Mouse (Mus musculus): ENCODE results near the gene Zdhhc7. TPM values are rescaled to one million over a fixed set of nuclear protein-coding genes. Genes with fewer than 3 reads are reported as not detected.

Zdhhc7 gene
- polyA plus RNA-seq, 1 experiment from 2014 or later, result 19.5 TPM

DNA sequence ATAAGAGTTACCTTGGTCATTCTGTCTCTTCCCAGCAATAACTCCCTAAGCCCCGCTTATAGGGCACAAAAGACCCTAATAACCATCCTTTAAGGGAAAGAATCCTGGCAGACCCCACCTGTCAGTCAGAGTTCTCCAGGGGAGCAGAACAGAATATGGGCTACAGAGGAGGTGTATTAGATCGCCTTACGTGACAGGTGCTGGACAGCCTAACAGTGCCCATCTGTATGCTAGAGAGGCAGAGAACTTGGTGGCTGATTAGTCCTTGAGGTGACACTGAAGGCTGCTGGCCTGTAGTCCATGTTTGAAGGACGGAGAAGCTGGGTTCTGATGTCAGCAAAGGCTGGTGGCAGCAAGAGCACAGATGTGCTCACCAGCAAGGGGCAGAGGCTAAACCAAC, 9.7 kb upstream of the Zdhhc7 start:
- no peak for ATAC-seq
- no peak overlapping the region for H3K4me3 ChIP-seq (ENCODE audit: low read depth, low read length)
- WGBS, result 83% methylated on average over 4 of the region's 4 CpGs

GRCm38 (mm10) chr8:120109149-120109548, 7.9 kb upstream of the Zdhhc7 start:
- Histone ChIP-seq H3K9me3 (replicated peaks; ENCODE audit: control insufficient read depth, low read length) (no peaks in the 10 kb centered on the region), H3K4me2 (ENCODE audit: low read length) (no peak overlapping the region), H3K9ac (ENCODE audit: low read length) (no peak overlapping the region), H3K4me1 (ENCODE audit: control insufficient read depth, insufficient read depth, low read length) (peaks cover 6% of the 10 kb centered on the region), H3K27ac (ENCODE audit: low read depth, low read length) (no peak overlapping the region), H3K27me3 (replicated peaks; ENCODE audit: control insufficient read depth, insufficient read depth, low read length) (no peaks in the 10 kb centered on the region), H3K4me3 (ENCODE audit: low read depth, low read length) (no peak overlapping the region), H3K36me3 (ENCODE audit: control insufficient read depth, insufficient read depth, low read length) (0 out of 2 replicates have a peak, but pooled peaks cover 3% of the 10 kb centered on the region)
- WGBS, result 67% methylated on average over 3 of the region's 3 CpGs
- ATAC-seq (no peak), DNase-seq (ENCODE audit: low spot score) (no peak)

More for the DNA sequence above, 9.7 kb upstream of the Zdhhc7 start:
- no peak for DNase-seq (ENCODE audit: low spot score)
- Histone ChIP-seq H3K4me2 (ENCODE audit: low read length) (no peak overlapping the region), H3K9me3 (replicated peaks; ENCODE audit: control insufficient read depth, low read length) (no peaks in the 10 kb centered on the region), H3K27me3 (replicated peaks; ENCODE audit: control insufficient read depth, insufficient read depth, low read length) (peaks cover 11% of the 10 kb centered on the region), H3K36me3 (ENCODE audit: control insufficient read depth, insufficient read depth, low read length) (0 out of 2 replicates have a peak, but pooled peaks cover 3% of the 10 kb centered on the region), H3K9ac (ENCODE audit: low read length) (no peak overlapping the region), H3K4me1 (ENCODE audit: control insufficient read depth, insufficient read depth, low read length) (peaks cover 11% of the 10 kb centered on the region), H3K27ac (ENCODE audit: low read depth, low read length) (no peak overlapping the region)

DNA sequence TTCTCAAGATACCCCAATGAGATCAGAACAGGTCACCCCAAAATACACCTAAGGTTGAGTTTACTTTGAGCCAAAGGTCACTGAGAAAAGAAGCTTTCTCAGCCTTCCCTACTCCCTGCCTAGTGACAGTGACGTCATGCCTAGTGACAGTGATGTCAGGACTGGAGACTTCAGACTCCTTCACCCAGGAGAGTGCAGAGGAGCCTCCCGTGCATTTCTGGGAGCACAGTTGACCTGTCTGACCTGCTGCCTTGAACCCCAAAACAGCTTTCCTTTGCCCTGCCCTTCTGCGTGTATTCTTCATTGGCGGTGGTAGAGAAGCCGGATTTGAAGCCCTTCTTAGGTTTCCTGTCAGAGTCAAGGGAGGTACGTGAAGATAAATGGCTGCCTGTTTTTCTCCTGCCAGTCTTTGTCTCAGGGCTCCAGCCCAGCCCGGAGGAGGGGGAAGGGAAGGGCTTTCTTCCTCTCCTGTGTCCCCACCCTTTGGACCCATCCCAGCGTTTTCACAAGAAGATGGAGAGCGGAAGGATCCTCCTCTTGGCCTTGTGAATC, 3.5 kb upstream of the Zdhhc7 start:
- ATAC-seq (no peak), DNase-seq (ENCODE audit: low spot score) (no peak)
- Histone ChIP-seq H3K4me1 (ENCODE audit: control insufficient read depth, insufficient read depth, low read length) (peaks cover 10% of the 10 kb centered on the region), H3K9me3 (replicated peaks; ENCODE audit: control insufficient read depth, low read length) (no peaks in the 10 kb centered on the region), H3K36me3 (ENCODE audit: control insufficient read depth, insufficient read depth, low read length) (peaks cover 3% of the 10 kb centered on the region; the same call in 1 of the 2 replicates), H3K9ac (ENCODE audit: low read length) (no peak overlapping the region), H3K27me3 (replicated peaks; ENCODE audit: control insufficient read depth, insufficient read depth, low read length) (no peaks in the 10 kb centered on the region), H3K27ac (ENCODE audit: low read depth, low read length) (no peak overlapping the region), H3K4me3 (ENCODE audit: low read depth, low read length) (no peak overlapping the region), H3K4me2 (ENCODE audit: low read length) (no peak overlapping the region)
- 72% methylated on average over 9 of the region's 9 CpGs for WGBS

DNA sequence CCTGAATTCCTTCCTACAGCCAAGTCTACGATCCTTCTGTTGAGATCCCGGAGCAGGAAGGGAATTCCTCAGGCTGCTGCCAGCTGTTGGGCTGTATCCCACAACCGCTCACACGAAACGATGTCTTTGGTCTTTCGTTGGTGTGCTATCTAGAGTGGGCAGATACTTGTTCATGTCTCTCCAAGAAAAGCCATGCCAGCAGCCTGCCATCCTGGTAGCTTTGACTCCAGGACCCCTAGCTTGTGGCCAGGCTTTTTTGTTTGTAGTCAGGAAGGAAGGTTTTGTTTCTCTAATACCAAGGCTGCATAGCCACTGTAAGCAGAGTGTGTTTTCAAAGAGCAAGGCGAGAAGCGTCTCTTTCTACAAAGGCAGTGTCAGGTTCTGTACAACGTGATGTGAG, 2.6 kb upstream of the Zdhhc7 start:
- Histone ChIP-seq H3K4me3 (ENCODE audit: low read depth, low read length) (no peak overlapping the region), H3K27ac (ENCODE audit: low read depth, low read length) (no peak overlapping the region), H3K9ac (ENCODE audit: low read length) (no peak overlapping the region), H3K27me3 (replicated peaks; ENCODE audit: control insufficient read depth, insufficient read depth, low read length) (no peaks in the 10 kb centered on the region), H3K4me2 (ENCODE audit: low read length) (no peak overlapping the region), H3K36me3 (ENCODE audit: control insufficient read depth, insufficient read depth, low read length) (peaks cover 3% of the 10 kb centered on the region; the same call in 1 of the 2 replicates), H3K9me3 (replicated peaks; ENCODE audit: control insufficient read depth, low read length) (no peaks in the 10 kb centered on the region), H3K4me1 (ENCODE audit: control insufficient read depth, insufficient read depth, low read length) (peaks cover 10% of the 10 kb centered on the region)
- 91% methylated on average over 9 of the region's 9 CpGs for WGBS
- DNase-seq (ENCODE audit: low spot score) (no peak), ATAC-seq (no peak)

DNA sequence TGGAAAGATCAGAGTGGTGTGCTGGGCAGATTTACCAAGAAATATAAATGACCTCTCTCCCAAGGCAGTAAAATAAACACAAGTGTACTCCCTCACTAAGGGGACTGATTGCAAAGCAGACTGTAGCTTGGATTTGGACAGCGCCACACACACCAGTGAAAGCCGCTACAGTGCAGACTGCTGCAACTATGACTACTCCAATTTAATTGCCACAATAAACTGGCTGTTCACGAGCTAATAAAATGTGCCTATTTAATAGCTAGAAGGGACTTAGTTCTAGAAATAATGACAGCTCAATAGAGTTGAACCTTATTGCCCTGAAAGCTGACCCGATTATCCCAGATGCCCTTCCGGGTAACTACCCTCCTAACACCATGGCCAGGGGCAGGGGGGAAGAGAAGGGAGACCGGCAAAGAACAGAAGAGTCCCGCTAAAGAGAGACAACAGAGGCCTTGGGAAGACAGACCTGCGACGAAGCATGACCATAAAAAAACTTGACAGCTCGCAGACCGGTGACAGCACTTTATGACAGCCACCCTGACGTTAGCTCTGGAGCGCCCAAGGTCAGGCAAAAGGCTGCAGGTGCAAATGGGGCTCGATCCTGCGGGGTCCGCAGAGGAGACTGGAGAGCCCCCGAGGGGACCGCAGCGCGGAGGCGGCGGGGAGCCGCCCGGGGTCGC, 754 bp downstream of the Zdhhc7 start:
- Histone ChIP-seq H3K9ac (ENCODE audit: low read length) (peak overlapping the region; percentile 90), H3K27me3 (replicated peaks; ENCODE audit: control insufficient read depth, insufficient read depth, low read length) (no peaks in the 10 kb centered on the region), H3K27ac (ENCODE audit: low read depth, low read length) (peak overlapping the region; percentile 90), H3K36me3 (ENCODE audit: control insufficient read depth, insufficient read depth, low read length) (peaks cover 3% of the 10 kb centered on the region; the same call in 1 of the 2 replicates), H3K4me1 (ENCODE audit: control insufficient read depth, insufficient read depth, low read length) (peaks cover 10% of the 10 kb centered on the region), H3K4me3 (ENCODE audit: low read depth, low read length) (peak overlapping the region; percentile 92), H3K9me3 (replicated peaks; ENCODE audit: control insufficient read depth, low read length) (no peaks in the 10 kb centered on the region), H3K4me2 (ENCODE audit: low read length) (peak overlapping the region; percentile 97)
- ATAC-seq (peak; percentile 13; the same call in 1 of the 2 replicates), DNase-seq (ENCODE audit: low spot score) (no peak)
- WGBS, result 7% methylated on average over 25 of the region's 25 CpGs

- Histone ChIP-seq H3K27me3 (replicated peaks; ENCODE audit: control insufficient read depth, insufficient read depth, low read length) (no peaks in the 10 kb centered on the region), H3K9ac (ENCODE audit: low read length) (no peak overlapping the region), H3K27ac (ENCODE audit: low read depth, low read length) (no peak overlapping the region), H3K9me3 (replicated peaks; ENCODE audit: control insufficient read depth, low read length) (no peaks in the 10 kb centered on the region), H3K4me3 (ENCODE audit: low read depth, low read length) (no peak overlapping the region), H3K4me2 (ENCODE audit: low read length) (no peak overlapping the region), H3K36me3 (ENCODE audit: control insufficient read depth, insufficient read depth, low read length) (peaks cover 17% of the 10 kb centered on the region), H3K4me1 (ENCODE audit: control insufficient read depth, insufficient read depth, low read length) (peaks cover 7% of the 10 kb centered on the region)
- DNase-seq (ENCODE audit: low spot score) (no peak), ATAC-seq (no peak)
- 79% methylated on average over 2 of the region's 2 CpGs for WGBS
Observed at GRCm38 (mm10) chr8:120096486-120096885, 4.8 kb downstream of the Zdhhc7 start.

DNA sequence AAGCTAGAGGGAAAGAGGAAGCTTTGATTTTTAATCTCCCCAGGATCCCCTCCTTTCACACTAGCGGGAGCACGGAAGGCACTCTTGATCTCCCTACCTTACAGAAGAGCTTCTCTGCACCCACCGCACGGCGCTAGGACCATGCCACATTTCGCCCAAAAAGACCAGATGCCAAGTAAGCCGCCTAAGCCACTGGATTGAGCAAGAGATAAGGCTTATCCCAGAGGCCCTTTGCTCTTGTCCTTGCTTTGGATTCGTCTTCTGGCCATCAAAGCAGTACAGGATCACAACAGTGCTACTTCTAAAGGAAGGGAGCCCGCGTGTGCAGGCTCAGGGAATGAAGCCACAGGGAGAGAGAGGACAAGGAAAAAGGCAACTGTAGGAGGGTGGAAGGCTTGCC, 6.5 kb downstream of the Zdhhc7 start:
- Histone ChIP-seq H3K9ac (ENCODE audit: low read length) (no peak overlapping the region), H3K27me3 (replicated peaks; ENCODE audit: control insufficient read depth, insufficient read depth, low read length) (no peaks in the 10 kb centered on the region), H3K36me3 (ENCODE audit: control insufficient read depth, insufficient read depth, low read length) (peaks cover 32% of the 10 kb centered on the region), H3K9me3 (replicated peaks; ENCODE audit: control insufficient read depth, low read length) (no peaks in the 10 kb centered on the region), H3K4me1 (ENCODE audit: control insufficient read depth, insufficient read depth, low read length) (no peaks in the 10 kb centered on the region; the same call in 1 of the 2 replicates), H3K4me3 (ENCODE audit: low read depth, low read length) (no peak overlapping the region), H3K4me2 (ENCODE audit: low read length) (no peak overlapping the region), H3K27ac (ENCODE audit: low read depth, low read length) (no peak overlapping the region)
- no peak for ATAC-seq
- 91% methylated on average over 10 of the region's 10 CpGs for WGBS
- no peak for DNase-seq (ENCODE audit: low spot score)

- Histone ChIP-seq H3K4me1 (ENCODE audit: control insufficient read depth, insufficient read depth, low read length) (no peaks in the 10 kb centered on the region), H3K9me3 (replicated peaks; ENCODE audit: control insufficient read depth, low read length) (no peaks in the 10 kb centered on the region), H3K4me2 (ENCODE audit: low read length) (no peak overlapping the region), H3K9ac (ENCODE audit: low read length) (no peak overlapping the region), H3K27me3 (replicated peaks; ENCODE audit: control insufficient read depth, insufficient read depth, low read length) (no peaks in the 10 kb centered on the region), H3K4me3 (ENCODE audit: low read depth, low read length) (no peak overlapping the region), H3K36me3 (ENCODE audit: control insufficient read depth, insufficient read depth, low read length) (peaks cover 39% of the 10 kb centered on the region), H3K27ac (ENCODE audit: low read depth, low read length) (no peak overlapping the region)
- DNase-seq (ENCODE audit: low spot score), result no peak
- no peak for ATAC-seq
- WGBS, result 96% methylated on average over 3 of the region's 3 CpGs
Observed at GRCm38 (mm10) chr8:120093103-120093502, 8.2 kb downstream of the Zdhhc7 start.

- H3K36me3 ChIP-seq (ENCODE audit: control insufficient read depth, insufficient read depth, low read length), result peaks cover 56% of the 10 kb centered on the region
- H3K4me1 ChIP-seq (ENCODE audit: control insufficient read depth, insufficient read depth, low read length), result no peaks in the 10 kb centered on the region
- 95% methylated on average over 3 of the region's 3 CpGs for WGBS
- ATAC-seq (no peak), DNase-seq (ENCODE audit: low spot score) (no peak)
- no peak overlapping the region for H3K27ac ChIP-seq (ENCODE audit: low read depth, low read length)
- H3K4me3 ChIP-seq (ENCODE audit: low read depth, low read length), result no peak overlapping the region
- H3K27me3 ChIP-seq (replicated peaks; ENCODE audit: control insufficient read depth, insufficient read depth, low read length), result no peaks in the 10 kb centered on the region
- H3K4me2 ChIP-seq (ENCODE audit: low read length), result no peak overlapping the region
- no peak overlapping the region for H3K9ac ChIP-seq (ENCODE audit: low read length)
- no peaks in the 10 kb centered on the region for H3K9me3 ChIP-seq (replicated peaks; ENCODE audit: control insufficient read depth, low read length)
Observed at GRCm38 (mm10) chr8:120091032-120091431, 10.2 kb downstream of the Zdhhc7 start.

All from forebrain, embryonic 14.5 days (tissue).